Mouse (Mus musculus) cerebellum, adult 18-20 months (tissue): Measurements from ENCODE around the gene Oxnad1.
"Not testable (repeated sequence)": the region's sequence is repeated elsewhere in the genome, so short reads cannot be mapped to it uniquely, and the experiment has no call there.

Experiments used
- DNase-seq, 2 experiments: peaks; one replicate each; pipeline ENCODE4 v3.0.0; 2021

Gene Oxnad1

GRCm38 (mm10) chr14:32084761-32085485 lies at the start of gene Oxnad1:
Gene Oxnad1 (plus strand): TSS chr14:32085374.
- DNase-seq = no peak

DNA sequence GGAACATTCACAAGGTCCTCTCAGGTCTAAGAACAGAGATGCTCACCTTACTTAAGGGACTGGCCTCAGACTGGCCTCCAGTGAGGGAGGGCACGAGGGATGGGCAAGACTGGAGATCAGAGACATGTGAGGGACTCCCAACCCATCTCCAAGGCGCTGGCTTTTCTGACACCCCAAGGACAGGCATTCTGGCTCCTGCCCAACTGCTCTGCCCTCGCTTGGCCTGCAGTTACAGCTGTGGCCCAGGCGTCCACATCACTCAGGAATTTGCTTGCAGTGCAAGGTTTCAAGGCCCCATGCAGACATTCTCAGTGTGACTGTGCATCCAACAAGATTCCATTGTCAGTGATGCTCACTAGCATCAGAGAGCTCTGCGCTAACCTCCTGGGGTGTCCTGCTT lies 48.7 kb upstream of the Oxnad1 start:
- no peak for DNase-seq

- DNase-seq = no peak
Measured at GRCm38 (mm10) chr14:32037661-32038252, 47.4 kb upstream of the Oxnad1 start.

GRCm38 (mm10) chr14:32042108-32042507 lies 43.1 kb upstream of the Oxnad1 start:
- DNase-seq = no peak

GRCm38 (mm10) chr14:32046357-32046756 lies 38.8 kb upstream of the Oxnad1 start:
- DNase-seq = no peak

DNA sequence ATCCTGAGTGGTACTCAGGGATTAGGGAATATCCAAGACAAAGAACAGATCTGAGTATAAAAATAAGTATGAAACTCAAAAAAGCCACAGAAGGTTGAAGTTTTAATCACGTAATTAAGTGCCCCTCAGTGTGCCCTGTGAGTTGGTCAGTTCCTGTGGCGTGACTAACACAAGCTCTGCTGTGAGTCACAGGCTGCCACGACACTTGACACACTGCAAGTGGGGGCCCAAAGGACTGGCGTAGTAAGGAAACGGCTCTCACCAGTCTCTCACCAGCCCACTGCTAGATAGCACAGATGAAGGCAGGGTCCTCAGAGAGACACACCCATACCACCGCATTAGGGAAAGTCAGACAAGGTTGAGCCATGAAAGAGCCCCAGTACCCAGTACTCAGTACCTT lies 35.0 kb upstream of the Oxnad1 start:
- no peak for DNase-seq

- no peak for DNase-seq
Measured at GRCm38 (mm10) chr14:32053895-32054294, 31.3 kb upstream of the Oxnad1 start.

GRCm38 (mm10) chr14:32054788-32055187 lies 30.4 kb upstream of the Oxnad1 start:
- no peak for DNase-seq

DNA sequence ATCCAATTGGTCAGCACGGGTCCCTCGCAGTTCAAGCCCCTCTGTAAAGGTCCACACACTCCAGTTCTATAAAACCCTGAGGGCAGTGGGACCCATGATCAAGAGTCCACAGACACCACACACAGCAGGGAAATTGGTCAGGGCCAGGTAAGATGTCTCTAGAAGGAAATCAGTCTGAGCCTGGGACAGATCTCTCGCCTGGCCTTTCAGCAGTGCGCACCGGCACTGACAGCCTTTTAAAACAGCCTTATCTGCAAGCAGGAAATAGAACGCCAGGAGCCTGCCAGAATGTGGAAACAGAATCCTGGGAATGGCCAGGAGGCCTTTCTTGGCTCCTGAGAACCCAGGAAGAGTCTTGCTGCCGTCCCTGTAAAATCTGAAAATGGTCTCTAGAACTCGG lies 29.4 kb upstream of the Oxnad1 start:
- no peak for DNase-seq

DNA sequence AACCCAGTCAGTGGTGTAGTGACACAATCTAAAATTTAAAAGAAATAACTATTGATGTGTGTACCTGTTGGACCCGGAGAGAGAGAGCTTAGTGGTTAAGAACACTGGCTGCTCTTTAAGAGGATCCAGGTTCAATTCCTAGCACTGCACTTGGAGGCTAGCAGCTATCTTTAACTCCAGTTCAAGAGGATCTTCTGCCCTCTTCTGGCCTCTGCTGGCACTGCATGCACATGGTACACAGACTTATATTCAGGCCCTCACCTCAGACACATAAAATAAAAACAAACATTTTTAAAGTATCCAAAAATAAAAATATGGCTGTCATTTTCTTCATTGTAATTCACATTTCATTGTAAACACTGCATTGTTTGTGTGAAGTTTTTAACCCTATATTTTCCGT lies 28.5 kb upstream of the Oxnad1 start:
- DNase-seq = peak in 1 of 2 experiments; percentile 26

- DNase-seq = no peak
Measured at GRCm38 (mm10) chr14:32057664-32058063, 27.5 kb upstream of the Oxnad1 start.

DNA sequence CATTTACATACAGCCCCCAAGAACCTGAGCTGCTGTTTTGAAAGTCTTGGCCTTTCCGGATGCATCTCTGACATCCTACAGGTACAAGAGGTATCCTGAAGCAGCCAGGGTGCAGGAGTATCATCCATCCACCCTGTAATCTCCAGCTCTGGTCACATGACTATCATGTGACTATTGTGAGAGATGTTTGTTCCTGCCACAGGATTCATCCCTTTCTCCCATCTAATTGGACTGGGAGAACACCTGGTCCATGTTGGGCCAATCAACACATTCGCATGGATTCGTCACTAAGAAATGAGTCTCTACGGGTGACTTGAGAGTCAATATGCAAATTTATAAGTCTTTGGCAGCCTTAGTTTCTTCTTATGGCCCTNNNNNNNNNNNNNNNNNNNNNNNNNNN lies 23.8 kb upstream of the Oxnad1 start:
- DNase-seq = no peak

GRCm38 (mm10) chr14:32072807-32073206 lies 12.4 kb upstream of the Oxnad1 start:
- no peak for DNase-seq

- DNase-seq = peak; percentile 44 to 49
Measured at GRCm38 (mm10) chr14:32073211-32073685, 11.9 kb upstream of the Oxnad1 start.

DNA sequence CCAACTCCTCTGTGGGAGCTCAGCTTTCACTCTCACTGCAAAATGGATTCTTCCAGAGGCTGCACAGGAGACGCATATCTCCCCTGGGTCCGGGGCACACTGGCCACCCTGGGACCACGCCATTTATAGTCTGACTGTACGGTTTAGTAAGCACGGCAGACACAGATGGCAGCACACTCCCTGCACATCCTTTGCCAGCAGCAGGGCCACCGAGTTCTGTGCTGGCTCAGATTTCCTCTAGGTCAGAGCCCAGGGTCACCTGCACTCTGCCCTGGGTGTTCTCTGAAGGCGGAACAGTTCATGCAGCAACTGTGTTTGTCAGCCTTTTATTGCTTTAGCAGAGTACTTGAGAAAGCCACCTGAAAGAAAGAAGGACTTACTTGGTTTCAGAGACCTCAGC lies 11.3 kb upstream of the Oxnad1 start:
- peak; percentile 42 to 53 for DNase-seq

DNA sequence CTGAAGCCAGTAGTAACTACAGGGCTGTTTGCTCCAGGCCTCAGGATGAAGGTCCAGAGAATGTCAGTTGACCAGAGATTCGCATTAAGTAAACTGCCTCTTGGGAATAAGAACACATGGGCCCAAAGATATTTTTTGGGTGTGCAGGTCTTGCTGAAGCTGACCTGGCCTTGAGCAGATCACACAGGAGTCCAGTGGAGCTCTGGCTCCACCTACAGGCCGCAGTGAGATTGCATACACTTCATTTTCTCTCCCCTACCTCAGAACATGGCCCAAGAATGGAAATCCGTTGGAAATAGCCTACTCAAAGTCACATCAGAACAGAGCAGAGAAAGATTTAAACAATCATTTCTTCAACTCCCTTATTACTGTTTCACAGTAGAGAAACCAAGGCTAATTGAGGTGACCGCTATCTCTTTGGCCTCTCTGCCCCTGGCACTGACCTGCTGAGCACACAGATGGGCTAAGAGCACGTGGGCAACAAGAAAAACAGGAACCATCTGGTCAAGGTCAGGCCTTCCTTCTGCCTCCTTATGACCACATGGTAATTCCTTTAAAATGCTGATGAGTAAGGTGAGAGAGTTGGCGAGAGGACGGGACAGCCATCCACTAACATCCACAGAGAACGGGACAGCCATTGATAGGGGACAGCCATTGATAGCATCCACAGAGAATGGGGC lies 8.1 kb upstream of the Oxnad1 start:
- DNase-seq = peak; percentile 82 to 90

GRCm38 (mm10) chr14:32081026-32081425 lies 4.1 kb upstream of the Oxnad1 start:
- no peak for DNase-seq

- no peak for DNase-seq
Measured at GRCm38 (mm10) chr14:32082891-32083290, 2.3 kb upstream of the Oxnad1 start.

DNA sequence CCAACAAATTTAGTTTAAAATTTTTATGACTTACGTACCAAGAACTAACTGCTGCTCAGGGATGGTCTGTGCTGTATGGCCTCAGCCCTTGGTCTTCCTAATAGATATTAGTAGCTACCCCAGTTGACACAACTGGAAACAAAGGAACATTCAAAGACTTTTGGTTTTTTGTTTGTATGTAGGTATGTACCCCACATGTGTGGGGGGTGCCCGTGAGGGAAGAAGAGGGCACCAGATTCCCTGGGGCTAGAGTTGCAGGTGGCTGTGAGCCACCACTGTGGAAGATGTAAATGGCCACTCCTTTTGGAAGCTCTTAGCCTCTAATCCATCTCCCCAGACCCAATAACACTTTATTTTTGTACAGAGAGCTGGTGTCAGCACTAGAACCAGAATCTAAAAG lies 1.7 kb upstream of the Oxnad1 start:
- no peak for DNase-seq

- peak; percentile 99 for DNase-seq
Measured at GRCm38 (mm10) chr14:32085486-32086201, 470 bp downstream of the Oxnad1 start, which contains the start of gene Dph3. Gene Dph3 (minus strand): TSS chr14:32085729.

- no peak for DNase-seq
Measured at GRCm38 (mm10) chr14:32086226-32086625, 1.1 kb downstream of the Oxnad1 start.

DNA sequence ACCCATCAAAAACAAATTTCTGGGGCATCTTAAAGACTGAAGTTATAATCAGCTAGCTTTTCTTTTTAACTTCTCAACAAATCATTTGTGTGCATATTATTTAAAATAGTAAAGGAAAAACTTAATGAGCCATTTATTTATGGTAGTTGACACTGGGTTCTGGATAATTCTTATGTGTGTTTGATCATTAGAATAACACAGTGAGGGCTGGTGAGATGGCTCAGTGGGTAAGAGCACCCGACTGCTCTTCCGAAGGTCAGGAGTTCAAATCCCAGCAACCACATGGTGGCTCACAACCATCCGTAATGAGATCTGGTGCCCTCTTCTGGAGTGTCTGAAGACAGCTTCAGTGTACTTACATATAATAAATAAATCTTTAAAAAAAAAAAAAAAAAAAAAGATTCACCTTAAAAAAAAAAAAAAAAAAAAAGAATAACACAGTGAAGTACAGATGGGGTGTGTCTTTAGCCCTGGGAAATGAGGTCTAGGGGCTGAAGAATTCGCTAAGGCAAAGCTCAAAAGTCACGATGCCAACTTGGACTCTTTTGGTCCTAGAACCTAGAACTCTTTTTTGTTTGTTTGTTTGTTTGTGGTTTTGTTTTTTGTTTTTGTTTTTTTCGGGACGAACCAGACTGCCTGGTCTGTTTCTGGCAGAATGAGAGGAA lies 2.5 kb downstream of the Oxnad1 start:
- DNase-seq = not testable (repeated sequence)

DNA sequence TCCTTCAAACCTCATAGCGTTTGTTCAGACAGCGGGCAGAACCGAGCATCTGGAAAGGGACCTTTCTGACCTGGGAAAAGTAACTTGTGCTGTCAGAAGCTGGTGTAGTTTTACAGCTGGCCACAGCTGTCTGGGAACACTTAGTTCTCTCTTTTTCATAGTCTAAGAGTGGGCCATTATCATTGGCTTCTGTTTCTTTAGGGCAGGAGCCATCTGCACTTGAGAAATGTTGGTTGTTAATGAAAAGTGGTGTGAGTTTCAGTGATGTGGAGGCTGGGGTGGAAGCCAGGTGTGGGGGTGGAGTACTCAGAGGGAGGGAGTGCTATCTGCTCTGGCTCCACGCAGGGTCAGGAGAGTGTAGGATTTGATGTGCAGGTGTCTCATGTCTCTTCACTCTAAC lies 6.0 kb downstream of the Oxnad1 start:
- DNase-seq = no peak
